Mouse (Mus musculus) CH12.LX (cell line): ENCODE measurements at regions not wholly inside any gene's neighbourhood (a gene's known extent, or its start where the extent isn't known, plus 50 kb on each side); places are given as distances from the start of the nearest gene placed in this dataset.

Source experiments
- DNase-seq: peaks from one replicate; pipeline ENCODE4 v3.0.0-alpha.2; 2013; ENCODE audit errors: extremely low read depth
- H3K27ac ChIP-seq: 2 replicates; pipeline ENCODE4 v1.5.1; 2012; ENCODE audit warnings: low read depth, mild to moderate bottlenecking, control low read depth, moderate library complexity; ENCODE audit not compliant: insufficient read depth
- H3K27me3 ChIP-seq: replicated peaks from 2 replicates; pipeline ENCODE3; 2012; ENCODE audit warnings: inconsistent platforms
- H3K36me3 ChIP-seq, 2 experiments: replicated peaks in 1 of 2; 2 replicates each; pipeline versions ENCODE3 to v1.6.1; 2012; ENCODE audit warnings: inconsistent platforms in 1 of 2, low read length in 1 of 2, mild to moderate bottlenecking in 1 of 2, mixed read lengths in 1 of 2, moderate library complexity in 1 of 2; ENCODE audit not compliant: control insufficient read depth in 1 of 2, insufficient read depth in 1 of 2
- H3K4me1 ChIP-seq, 2 experiments: 2 replicates each; pipeline ENCODE4 v1.6.1; 2012; ENCODE audit warnings: inconsistent platforms in 1 of 2, moderate library complexity in 1 of 2; ENCODE audit not compliant: insufficient read depth in 2 of 2, control insufficient read depth in 1 of 2
- H3K4me2 ChIP-seq: 2 replicates; pipeline ENCODE4 v1.6.1; 2012; ENCODE audit warnings: low read depth, mild to moderate bottlenecking, control low read depth; ENCODE audit not compliant: poor library complexity, insufficient read depth, severe bottlenecking
- H3K4me3 ChIP-seq, 3 experiments: fragments of 150-350 bp in 1 of 3; sonication (generic) in 1 of 3; replicated peaks in 1 of 3; 2 replicates each; pipeline versions ENCODE3 to v1.5.1; 2011 to 2012; ENCODE audit warnings: low read depth in 2 of 3, low read length in 2 of 3, mild to moderate bottlenecking in 2 of 3, moderate library complexity in 2 of 3, control low read depth in 1 of 3, improper control_type of control experiment in 1 of 3, inconsistent platforms in 1 of 3, mixed read lengths in 1 of 3; ENCODE audit not compliant: poor library complexity in 1 of 3
- H3K79me2 ChIP-seq: replicated peaks from 2 replicates; pipeline ENCODE4 v1.6.1; 2012; ENCODE audit warnings: mild to moderate bottlenecking, moderate library complexity; ENCODE audit not compliant: control insufficient read depth, poor library complexity, insufficient read depth, severe bottlenecking; ENCODE audit errors: extremely low read depth
- H3K9ac ChIP-seq: 2 replicates; pipeline ENCODE4 v1.6.1; 2012; ENCODE audit warnings: low read depth, mild to moderate bottlenecking, control low read depth, moderate library complexity; ENCODE audit not compliant: insufficient read depth
- H3K9me3 ChIP-seq: replicated peaks from 2 replicates; pipeline ENCODE3; 2012; ENCODE audit warnings: low read length, inconsistent platforms, mixed read lengths
- CTCF ChIP-seq, 2 experiments: IDR thresholded peaks in 1 of 2; conservative IDR thresholded peaks in 1 of 2; 2 replicates each; pipeline ENCODE4 v1.5.1; 2011 to 2012; ENCODE audit warnings: low read depth in 2 of 2, low read length in 2 of 2, improper control_type of control experiment in 1 of 2, inconsistent platforms in 1 of 2, mild to moderate bottlenecking in 1 of 2, moderate library complexity in 1 of 2
- E2F4 ChIP-seq: IDR thresholded peaks from 2 replicates; pipeline ENCODE4 v1.6.1; 2011; ENCODE audit warnings: low read depth, low read length, improper control_type of control experiment; ENCODE audit not compliant: insufficient replicate concordance
- EP300 ChIP-seq: IDR thresholded peaks from 2 replicates; pipeline ENCODE4 v1.6.1; 2011; ENCODE audit warnings: low read length, improper control_type of control experiment
- ETS1 ChIP-seq: conservative IDR thresholded peaks from 2 replicates; pipeline ENCODE4 v1.6.1; 2012; ENCODE audit warnings: low read depth, mild to moderate bottlenecking, inconsistent platforms, low read length, improper control_type of control experiment, moderate library complexity
- GABPA ChIP-seq: IDR thresholded peaks from 2 replicates; pipeline ENCODE4 v1.6.1; 2012; ENCODE audit warnings: low read depth, low read length, improper control_type of control experiment, inconsistent platforms; ENCODE audit not compliant: insufficient replicate concordance
- IRF4 ChIP-seq: IDR thresholded peaks from 2 replicates; pipeline ENCODE4 v1.6.1; 2014; ENCODE audit warnings: low read depth, mild to moderate bottlenecking, inconsistent platforms, low read length, improper control_type of control experiment
- JUN ChIP-seq: IDR thresholded peaks from 2 replicates; pipeline ENCODE4 v1.6.1; 2011; ENCODE audit warnings: low read depth, mild to moderate bottlenecking, low read length, improper control_type of control experiment, moderate library complexity; ENCODE audit not compliant: insufficient read depth
- KAT2A ChIP-seq: IDR thresholded peaks from 2 replicates; pipeline ENCODE4 v1.6.1; 2012; ENCODE audit warnings: low read length, improper control_type of control experiment, inconsistent platforms; ENCODE audit not compliant: insufficient replicate concordance
- MAFK ChIP-seq: IDR thresholded peaks from 2 replicates; pipeline ENCODE4 v1.6.1; 2011; ENCODE audit warnings: low read length, improper control_type of control experiment; ENCODE audit not compliant: insufficient replicate concordance
- MAX ChIP-seq: IDR thresholded peaks from 2 replicates; pipeline ENCODE4 v1.6.1; 2011; ENCODE audit warnings: low read length, improper control_type of control experiment
- MAZ ChIP-seq: IDR thresholded peaks from 2 replicates; pipeline ENCODE4 v1.6.1; 2012; ENCODE audit warnings: low read depth, mild to moderate bottlenecking, inconsistent platforms, low read length, improper control_type of control experiment, moderate library complexity
- MXI1 ChIP-seq: IDR thresholded peaks from 2 replicates; pipeline ENCODE4 v1.6.1; 2011; ENCODE audit warnings: mild to moderate bottlenecking, low read depth, low read length, improper control_type of control experiment
- MYC ChIP-seq: IDR thresholded peaks from 2 replicates; pipeline ENCODE4 v1.6.1; 2011; ENCODE audit warnings: low read depth, mild to moderate bottlenecking, improper control_type of control experiment, low read length
- NRF1 ChIP-seq: IDR thresholded peaks from 2 replicates; pipeline ENCODE4 v1.6.1; 2014; ENCODE audit warnings: low read depth, mild to moderate bottlenecking, inconsistent platforms, low read length, improper control_type of control experiment, moderate library complexity
- PAX5 ChIP-seq: IDR thresholded peaks from 2 replicates; pipeline ENCODE4 v1.6.1; 2012; ENCODE audit warnings: low read length, inconsistent platforms, mixed read lengths
- POLR2AphosphoS2 ChIP-seq: IDR thresholded peaks from 2 replicates; pipeline ENCODE4 v1.6.1; 2011; ENCODE audit warnings: low read depth, low read length, improper control_type of control experiment
- RCOR1 ChIP-seq: conservative IDR thresholded peaks from 2 replicates; pipeline ENCODE4 v1.6.1; 2012; ENCODE audit warnings: low read depth, mild to moderate bottlenecking, inconsistent platforms, low read length, improper control_type of control experiment
- SIN3A ChIP-seq: IDR thresholded peaks from 2 replicates; pipeline ENCODE4 v1.6.1; 2012; ENCODE audit warnings: low read length, improper control_type of control experiment, inconsistent platforms
- SMC3 ChIP-seq: IDR thresholded peaks from 2 replicates; pipeline ENCODE4 v1.6.1; 2011; ENCODE audit warnings: low read depth, low read length, improper control_type of control experiment
- ZKSCAN1 ChIP-seq: IDR thresholded peaks from 2 replicates; pipeline ENCODE4 v1.6.1; 2012; ENCODE audit warnings: low read depth, inconsistent platforms, low read length, improper control_type of control experiment, borderline replicate concordance
- dilution Hi-C: fragments of 300-500 bp; cut with MboI; formaldehyde crosslinking; loops from 2 replicates; pipeline ENCODE4 v1.14.3; 2020; ENCODE audit warnings: low sequenced_read_pairs; ENCODE audit not compliant: extremely low pct_unique_long_range_greater_than_20kb, extremely low pct_ligation_motif_present
- in situ Hi-C: fragments of 300-500 bp; cut with MboI; formaldehyde crosslinking; loops from 3 replicates; pipeline ENCODE4 v1.14.3; 2019; ENCODE audit warnings: low sequenced_read_pairs, low pct_ligation_motif_present, low pct_unique_long_range_greater_than_20kb, mixed read lengths

- H3K27me3 ChIP-seq = no peaks in the 10 kb centered on the region
- H3K79me2 ChIP-seq = no peaks in the 10 kb centered on the region
- H3K4me2 ChIP-seq = no peak overlapping the region
- H3K4me1 ChIP-seq = no peaks in the 10 kb centered on the region
- no peak for TF ChIP-seq EP300
- no peak for TF ChIP-seq PAX5
- TF ChIP-seq CTCF (conservative IDR thresholded peaks at IDR 0.05 in 1 of 2, IDR thresholded peaks at IDR 0.05 in 1 of 2; ENCODE audit: low read depth in 2 of 2, low read length in 2 of 2) = peak; percentile 16 to 45; a peak in 2 of 4 replicates
- in situ Hi-C loops = no loop called here
- no peaks in the 10 kb centered on the region for H3K36me3 ChIP-seq
- no peaks in the 10 kb centered on the region for H3K9me3 ChIP-seq
- no peak overlapping the region for H3K27ac ChIP-seq
- H3K4me3 ChIP-seq = no peak overlapping the region
- DNase-seq = peak; percentile 4
- no peak overlapping the region for H3K9ac ChIP-seq
- dilution Hi-C loops = no loop called here
Observed at GRCm38 (mm10) chr4:32091086-32091485, 127.2 kb downstream of the Map3k7 start.

- in situ Hi-C loops = no loop called here
- dilution Hi-C loops = no loop called here
Observed at GRCm38 (mm10) chr4:32092320-32093041, 128.6 kb downstream of the Map3k7 start.

GRCm38 (mm10) chr4:32098233-32098632 lies 134.3 kb downstream of the Map3k7 start:
- in situ Hi-C loops = no loop called here

More at GRCm38 (mm10) chr4:32092320-32093041, 128.6 kb downstream of the Map3k7 start:
- Histone ChIP-seq H3K4me1 (no peaks in the 10 kb centered on the region), H3K36me3 (no peaks in the 10 kb centered on the region), H3K9ac (no peak overlapping the region), H3K4me2 (no peak overlapping the region), H3K27me3 (no peaks in the 10 kb centered on the region), H3K79me2 (no peaks in the 10 kb centered on the region), H3K4me3 (no peak overlapping the region), H3K27ac (no peak overlapping the region), H3K9me3 (no peaks in the 10 kb centered on the region)
- TF ChIP-seq IRF4 (no peak), SMC3 (no peak), MAX (no peak), MYC (no peak), MXI1 (no peak), SIN3A (no peak), CTCF (conservative IDR thresholded peaks at IDR 0.05 in 1 of 2, IDR thresholded peaks at IDR 0.05 in 1 of 2; ENCODE audit: low read depth in 2 of 2, low read length in 2 of 2) (no peak), E2F4 (no peak), GABPA (no peak), EP300 (no peak)
- no peak for DNase-seq

More at GRCm38 (mm10) chr4:32098233-32098632, 134.3 kb downstream of the Map3k7 start:
- Histone ChIP-seq H3K27me3 (no peaks in the 10 kb centered on the region), H3K79me2 (no peaks in the 10 kb centered on the region), H3K4me1 (peaks cover 0 to 6% of the 10 kb centered on the region in 2 experiments; a peak in 2 of 4 replicates)
- no peak for DNase-seq
- TF ChIP-seq KAT2A (no peak), ETS1 (no peak), MAX (no peak), SIN3A (no peak), E2F4 (no peak), ZKSCAN1 (no peak), PAX5 (no peak), RCOR1 (no peak), MAZ (no peak), GABPA (no peak), POLR2AphosphoS2 (no peak), NRF1 (no peak), MXI1 (no peak), JUN (no peak), SMC3 (no peak), MAFK (no peak), CTCF (conservative IDR thresholded peaks at IDR 0.05 in 1 of 2, IDR thresholded peaks at IDR 0.05 in 1 of 2; ENCODE audit: low read depth in 2 of 2, low read length in 2 of 2) (no peak)
- TF ChIP-seq, all 38 proteins: peak for 0
- Histone ChIP-seq H3K36me3 (no peaks in the 10 kb centered on the region), H3K9me3 (no peaks in the 10 kb centered on the region), H3K9ac (no peak overlapping the region), H3K4me2 (no peak overlapping the region), H3K27ac (no peak overlapping the region), H3K4me3 (no peak overlapping the region)
- dilution Hi-C loops = no loop called here
